Mouse (Mus musculus) limb, embryonic 11.5 days (tissue): ENCODE measurements around the gene Nbea. TPM values are rescaled to one million over a fixed set of nuclear protein-coding genes. Genes with fewer than 3 reads are reported as not detected.

Source experiments
- ATAC-seq: fragments of 200-750 bp; cut with Nextera tagmentation; 2 replicates; pipeline ENCODE4 v1.8.0; 2017; ENCODE audit warnings: low read depth; ENCODE audit not compliant: insufficient number of reproducible peaks, low FRiP score, low TSS enrichment
- DNase-seq: peaks from one replicate; pipeline ENCODE4 v3.0.0-alpha.2; 2015; ENCODE audit warnings: low spot score
- H3K27ac ChIP-seq: fragments of 300-500 bp; sonication (generic); replicated peaks from 2 replicates; pipeline ENCODE4 v1.5.1; 2014; ENCODE audit warnings: low read depth, mild to moderate bottlenecking, low read length
- H3K27me3 ChIP-seq: fragments of 300-500 bp; sonication (generic); 2 replicates; pipeline ENCODE4 v1.6.1; 2014; ENCODE audit warnings: mild to moderate bottlenecking, low read length, mixed read lengths; ENCODE audit not compliant: control insufficient read depth, insufficient read depth
- H3K36me3 ChIP-seq: fragments of 300-500 bp; sonication (generic); 2 replicates; pipeline ENCODE4 v1.6.1; 2014; ENCODE audit warnings: mild to moderate bottlenecking, low read length, moderate library complexity, mixed read lengths; ENCODE audit not compliant: control insufficient read depth, insufficient read depth
- H3K4me1 ChIP-seq: fragments of 300-500 bp; sonication (generic); 2 replicates; pipeline ENCODE4 v1.6.1; 2014; ENCODE audit warnings: low read length, mixed read lengths; ENCODE audit not compliant: control insufficient read depth, insufficient read depth
- H3K4me2 ChIP-seq: fragments of 300-500 bp; sonication (generic); 2 replicates; pipeline ENCODE4 v1.6.1; 2014; ENCODE audit warnings: low read depth, mild to moderate bottlenecking, moderate library complexity; ENCODE audit not compliant: severe bottlenecking
- H3K4me3 ChIP-seq: fragments of 300-500 bp; sonication (generic); 2 replicates; pipeline ENCODE4 v1.5.1; 2014; ENCODE audit warnings: low read depth, low read length
- H3K9ac ChIP-seq: fragments of 300-500 bp; sonication (generic); 2 replicates; pipeline ENCODE4 v1.6.1; 2014; ENCODE audit warnings: mild to moderate bottlenecking, low read length
- H3K9me3 ChIP-seq: fragments of 300-500 bp; sonication (generic); 2 replicates; pipeline ENCODE4 v1.6.1; 2016; ENCODE audit warnings: low read length; ENCODE audit not compliant: control insufficient read depth
- WGBS: fragments of 180-500 bp; shearing (Covaris S2); extraction: QIAGEN DNeasy Blood & Tissue Kit; methylation state at CpG from one replicate; pipeline ENCODE4 v1.1.7; 2014; 5-methylcytosine and 5-hydroxymethylcytosine counted together
- polyA plus RNA-seq: library from polyadenylated mRNA; unstranded; fragments of >200 nt; fragmentation: Nextera tagmentation; extraction: Ambion mirVana; gene quantifications from 2 replicates; pipeline ENCODE4 v1.2.1, GENCODE M21; 2014

Gene Nbea
- polyA plus RNA-seq, 1 experiment from 2014 or later: 22.2 TPM

- peak overlapping the region; percentile 54 for H3K4me3 ChIP-seq
- H3K9me3 ChIP-seq: no peaks in the 10 kb centered on the region
- peaks cover 4% of the 10 kb centered on the region; the same call in 1 of the 2 replicates for H3K27me3 ChIP-seq
- H3K9ac ChIP-seq: peak overlapping the region; percentile 85
- peak overlapping the region; percentile 73 for H3K4me2 ChIP-seq
- ATAC-seq (0 out of 2 replicates have a peak, but pooled peaks have one; percentile 8), DNase-seq (peak; percentile 73)
- WGBS: under 1% methylated on average over 22 of the region's 22 CpGs
- H3K4me1 ChIP-seq: peaks cover 14% of the 10 kb centered on the region
- no peaks in the 10 kb centered on the region for H3K36me3 ChIP-seq
- H3K27ac ChIP-seq: peak overlapping the region; percentile 98
Measured at GRCm38 (mm10) chr3:55782771-55783170, 400.7 kb downstream of the Nbea start.

- Histone ChIP-seq H3K36me3 (no peaks in the 10 kb centered on the region), H3K4me2 (peak within 1 kb of the TSS; percentile 73), H3K4me3 (peak within 1 kb of the TSS; percentile 54), H3K9me3 (no peaks in the 10 kb centered on the region), H3K27ac (peak within 1 kb of the TSS; percentile 98), H3K4me1 (peaks cover 14% of the 10 kb centered on the region), H3K9ac (peak within 1 kb of the TSS; percentile 85), H3K27me3 (peaks cover 4% of the 10 kb centered on the region; the same call in 1 of the 2 replicates)
- WGBS: under 1% methylated on average over 16 of the region's 16 CpGs
- DNase-seq (peak; percentile 82), ATAC-seq (0 out of 2 replicates have a peak, but pooled peaks have one; percentile 32)
Measured at GRCm38 (mm10) chr3:55782056-55782687, 401.3 kb downstream of the Nbea start, which contains the start of gene Mab21l1. Gene Mab21l1 (plus strand): TSS chr3:55782510.

GRCm38 (mm10) chr3:55781429-55782055 is 402.0 kb downstream of the Nbea start:
- peaks cover 4% of the 10 kb centered on the region; the same call in 1 of the 2 replicates for H3K27me3 ChIP-seq
- H3K4me3 ChIP-seq: peak overlapping the region; percentile 54
- ATAC-seq: no peak
- H3K9me3 ChIP-seq: no peaks in the 10 kb centered on the region
- H3K4me2 ChIP-seq: peak overlapping the region; percentile 88
- 4% methylated on average over 5 of the region's 5 CpGs for WGBS
- H3K9ac ChIP-seq: no peak overlapping the region; the same call in 1 of the 2 replicates
- no peaks in the 10 kb centered on the region for H3K36me3 ChIP-seq
- no peak overlapping the region for H3K27ac ChIP-seq
- peaks cover 14% of the 10 kb centered on the region for H3K4me1 ChIP-seq
- DNase-seq: peak; percentile 27

- DNase-seq (peak; percentile 70), ATAC-seq (peak; percentile 52; the same call in 1 of the 2 replicates)
- no peaks in the 10 kb centered on the region for H3K36me3 ChIP-seq
- H3K4me1 ChIP-seq: peaks cover 14% of the 10 kb centered on the region
- H3K4me3 ChIP-seq: peak overlapping the region; percentile 35
- H3K9me3 ChIP-seq: no peaks in the 10 kb centered on the region
- H3K27me3 ChIP-seq: peaks cover 4% of the 10 kb centered on the region; the same call in 1 of the 2 replicates
- under 1% methylated on average over 53 of the region's 53 CpGs for WGBS
- peak overlapping the region; percentile 88 for H3K4me2 ChIP-seq
- peak overlapping the region; percentile 33; the same call in 1 of the 2 replicates for H3K27ac ChIP-seq
- H3K9ac ChIP-seq: peak overlapping the region; percentile 71
Measured at GRCm38 (mm10) chr3:55780120-55781070, 403.1 kb downstream of the Nbea start.

- Histone ChIP-seq H3K9me3 (no peaks in the 10 kb centered on the region), H3K27ac (no peak overlapping the region), H3K4me2 (no peak overlapping the region), H3K4me1 (peaks cover 14% of the 10 kb centered on the region), H3K9ac (no peak overlapping the region), H3K4me3 (no peak overlapping the region), H3K36me3 (no peaks in the 10 kb centered on the region), H3K27me3 (peaks cover 4% of the 10 kb centered on the region; the same call in 1 of the 2 replicates)
- ATAC-seq (no peak), DNase-seq (peak; percentile 34)
- WGBS: 32% methylated on average over 8 of the region's 8 CpGs
Measured at GRCm38 (mm10) chr3:55778764-55779730, 404.5 kb downstream of the Nbea start.

GRCm38 (mm10) chr3:55777501-55777900 is 406.0 kb downstream of the Nbea start:
- Histone ChIP-seq H3K4me2 (no peak overlapping the region), H3K27me3 (peaks cover 4% of the 10 kb centered on the region; the same call in 1 of the 2 replicates), H3K36me3 (no peaks in the 10 kb centered on the region), H3K27ac (no peak overlapping the region), H3K9me3 (no peaks in the 10 kb centered on the region), H3K9ac (no peak overlapping the region), H3K4me3 (no peak overlapping the region), H3K4me1 (peaks cover 14% of the 10 kb centered on the region)
- ATAC-seq (no peak), DNase-seq (no peak)
- WGBS: 68% methylated on average over 4 of the region's 4 CpGs

GRCm38 (mm10) chr3:55775753-55776152 is 407.7 kb downstream of the Nbea start:
- no peak overlapping the region for H3K27ac ChIP-seq
- H3K4me2 ChIP-seq: no peak overlapping the region
- H3K9ac ChIP-seq: no peak overlapping the region
- no peak overlapping the region for H3K4me3 ChIP-seq
- H3K36me3 ChIP-seq: no peaks in the 10 kb centered on the region
- no peak for DNase-seq
- peaks cover 7% of the 10 kb centered on the region for H3K4me1 ChIP-seq
- H3K27me3 ChIP-seq: peaks cover 4% of the 10 kb centered on the region; the same call in 1 of the 2 replicates
- no peak for ATAC-seq
- WGBS: 88% methylated on average over 6 of the region's 6 CpGs
- no peaks in the 10 kb centered on the region for H3K9me3 ChIP-seq
